Mouse (Mus musculus) left cerebral cortex, postnatal 10 days (tissue): ENCODE results near the gene Nrgn. TPM values are rescaled to one million over a fixed set of nuclear protein-coding genes. Genes with fewer than 3 reads are reported as not detected.

ENCODE experiments used
- DNase-seq, 2 experiments: peaks; one replicate each; pipeline ENCODE4 v3.0.0; 2021 to 2022; ENCODE audit warnings: low spot score in 2 of 2, mixed read lengths in 1 of 2; ENCODE audit errors: extremely low spot score in 1 of 2
- intact Hi-C: fragments of 180-260 bp; cut with DNase I; formaldehyde crosslinking; loops from one replicate; pipeline ENCODE4 v1.15.1; 2025
- total RNA-seq, 2 experiments: library from RNA; stranded (reverse); gene quantifications; 2 replicates each; pipeline ENCODE4 v1.2.3; 2021

Gene Nrgn
- total RNA-seq, 2 experiments from 2014 or later = 1,798 to 1,800 TPM

- DNase-seq = no peak
- intact Hi-C loops = no loop called here
Observed at GRCm38 (mm10) chr9:37496325-37496724, 56.4 kb downstream of the Nrgn start.

DNA sequence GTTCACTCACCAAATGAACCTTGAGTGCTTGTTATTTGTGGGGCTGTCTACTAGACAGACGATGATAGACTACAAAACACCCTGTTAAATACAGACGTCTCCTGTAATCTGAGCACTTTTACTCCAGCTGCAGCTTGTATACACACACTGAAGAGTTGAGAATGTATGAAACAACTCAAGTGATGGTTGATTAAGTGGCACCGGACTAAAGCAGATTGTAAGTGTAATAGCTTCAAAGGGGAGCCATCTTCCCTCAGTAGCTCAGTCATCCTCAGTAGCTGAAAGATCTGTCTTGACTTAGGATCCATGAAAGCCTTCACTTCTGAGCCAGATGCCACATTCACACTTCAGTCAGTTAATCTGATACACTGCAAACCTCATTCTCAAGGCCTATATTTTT is 56.9 kb downstream of the Nrgn start:
- DNase-seq = no peak
- intact Hi-C loops = no loop called here

Other genes with a start within 250 kb of the Nrgn start
- 1 to 10 TPM; 2.3 to 3.3 TPM for gene Ccdc15, start 204.5 kb downstream of the Nrgn start, total RNA-seq
- 10 to 100 TPM; 41.1 to 45.7 TPM for gene Hepacam, start 185.6 kb downstream of the Nrgn start, total RNA-seq
- gene Robo4, start 151.0 kb downstream of the Nrgn start, total RNA-seq = 1 to 10 TPM; 6.4 to 8.3 TPM
- 10 to 100 TPM; 24.8 to 27.4 TPM for gene Robo3, start 119.7 kb downstream of the Nrgn start, total RNA-seq
- 10 to 100 TPM; 21.8 to 24.6 TPM for gene Msantd2, start 63.6 kb downstream of the Nrgn start, total RNA-seq
- 10 to 100 TPM; 29.5 to 29.6 TPM for gene Esam, start 24.8 kb downstream of the Nrgn start, total RNA-seq
- 1 to 10 TPM; 3.3 to 4.1 TPM for gene Vsig2, start 13.6 kb downstream of the Nrgn start, total RNA-seq
- 10 to 100 TPM; 13.6 to 16.3 TPM for gene Siae, start 2.8 kb upstream of the Nrgn start, total RNA-seq
- 1 to 10 TPM; 1.9 to 2.2 TPM for gene Spa17, start 60.8 kb upstream of the Nrgn start, total RNA-seq
- gene Tbrg1, start 104.4 kb upstream of the Nrgn start, total RNA-seq = 10 to 100 TPM; 54.1 to 58.3 TPM
- not detected for gene Panx3, start 116.3 kb upstream of the Nrgn start, total RNA-seq
- not detected for gene Olfr160, start 163.3 kb upstream of the Nrgn start, total RNA-seq
- not detected for gene Olfr874, start 192.2 kb upstream of the Nrgn start, total RNA-seq
- gene Olfr875, start 219.0 kb upstream of the Nrgn start, total RNA-seq = not detected